Mouse (Mus musculus) cerebellum, adult 8-10 months (tissue): Measurements from ENCODE around the gene Pllp.

Source experiments
- DNase-seq: peaks from one replicate; pipeline ENCODE4 v3.0.0; 2022

Gene Pllp

GRCm38 (mm10) chr8:94702844-94703813 lies 7.1 kb upstream of the Pllp start:
- DNase-seq: peak; percentile 70

- DNase-seq: no peak
These were observed 6.1 kb upstream of the Pllp start for GRCm38 (mm10) chr8:94702156-94702555.

DNA sequence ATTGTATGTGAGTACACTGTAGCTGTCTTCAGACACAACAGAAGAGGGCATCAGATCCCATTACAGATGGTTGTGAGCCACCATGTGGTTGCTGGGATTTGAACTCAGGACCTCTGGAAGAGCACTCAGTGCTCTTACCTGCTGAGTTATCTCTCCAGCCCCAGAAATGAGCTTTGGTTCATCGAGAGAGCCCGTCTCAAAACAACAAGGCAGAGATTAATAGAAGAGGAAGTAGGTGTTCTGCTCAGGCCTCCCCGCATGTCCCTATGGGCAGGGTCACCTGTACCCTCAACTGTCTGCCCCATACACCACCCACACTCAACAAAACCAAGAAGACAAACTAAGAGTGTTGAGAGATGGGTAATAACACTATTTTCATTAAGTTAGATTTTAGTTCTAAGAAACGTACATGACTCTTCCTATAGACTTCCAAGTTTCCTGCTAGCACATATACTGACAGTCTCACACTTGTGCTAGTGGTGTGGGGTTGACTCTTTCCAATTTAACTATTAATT lies 4.4 kb upstream of the Pllp start:
- no peak for DNase-seq

- DNase-seq: no peak
These were observed 3.3 kb upstream of the Pllp start for GRCm38 (mm10) chr8:94699366-94699765.

- DNase-seq: no peak
These were observed 1.9 kb upstream of the Pllp start for GRCm38 (mm10) chr8:94697956-94698355.

- no peak for DNase-seq
These were observed 488 bp upstream of the Pllp start for GRCm38 (mm10) chr8:94696566-94696965.

- DNase-seq: no peak
These were observed 611 bp downstream of the Pllp start for GRCm38 (mm10) chr8:94695341-94695993.

DNA sequence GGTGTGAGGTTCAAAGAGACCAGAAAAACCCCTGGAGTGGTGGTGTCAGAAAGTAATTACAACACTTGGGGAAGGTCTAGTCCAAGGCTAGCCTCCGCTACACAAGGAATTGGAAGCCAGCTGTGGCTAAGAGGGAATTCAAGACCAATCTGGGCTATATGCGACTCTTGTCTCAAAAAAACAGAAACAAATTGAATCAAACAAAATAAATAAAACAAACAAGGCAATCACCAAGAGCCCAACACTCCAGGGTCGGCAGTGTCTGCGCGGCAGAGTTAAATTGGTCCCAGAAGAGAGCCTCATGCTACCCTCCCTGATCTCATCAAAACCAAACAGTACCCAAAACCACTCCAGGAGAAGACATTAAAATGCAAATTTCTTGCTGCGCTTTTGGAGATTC lies 1.4 kb downstream of the Pllp start:
- no peak for DNase-seq

DNA sequence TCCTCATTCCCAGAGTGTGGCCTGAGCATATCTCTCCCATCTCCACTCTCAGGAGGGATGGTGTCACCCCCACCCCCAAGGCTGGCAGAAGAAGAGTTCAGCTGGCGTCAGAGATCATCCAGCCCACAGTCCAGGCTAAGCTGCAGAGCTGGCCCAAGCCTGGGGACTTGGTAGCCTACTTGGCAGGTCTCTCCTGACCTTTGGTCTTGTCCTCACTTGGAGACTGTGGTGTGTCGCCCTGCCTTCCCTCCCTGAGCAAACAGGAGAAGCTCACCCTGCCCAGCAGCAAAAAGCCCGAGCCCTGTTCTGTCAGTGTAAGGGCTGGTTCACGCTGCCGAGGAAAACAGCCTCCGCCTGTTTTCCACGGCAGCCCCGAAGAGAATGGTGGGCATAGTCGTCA lies 10.1 kb downstream of the Pllp start:
- DNase-seq: no peak

DNA sequence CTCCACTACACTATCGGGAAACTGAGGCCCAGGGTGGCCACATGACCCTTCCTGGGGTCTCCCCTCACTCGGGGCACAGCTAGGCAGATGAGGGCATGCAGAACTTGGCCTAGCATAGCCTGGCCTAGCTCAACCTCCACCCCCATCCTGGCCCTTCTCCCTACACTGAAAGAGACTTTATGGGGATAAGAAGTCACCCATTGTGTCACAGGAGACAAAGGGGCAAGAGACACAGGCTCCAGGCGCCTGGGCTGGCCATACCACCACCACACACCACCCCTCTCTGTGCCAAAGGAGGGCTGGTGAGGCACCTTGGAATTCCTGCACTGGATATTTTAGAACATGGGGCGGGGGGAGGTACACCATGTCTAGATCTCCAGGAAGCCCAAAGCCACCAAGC lies 11.8 kb downstream of the Pllp start:
- DNase-seq: no peak

GRCm38 (mm10) chr8:94682732-94683524 lies 13.2 kb downstream of the Pllp start:
- no peak for DNase-seq

DNA sequence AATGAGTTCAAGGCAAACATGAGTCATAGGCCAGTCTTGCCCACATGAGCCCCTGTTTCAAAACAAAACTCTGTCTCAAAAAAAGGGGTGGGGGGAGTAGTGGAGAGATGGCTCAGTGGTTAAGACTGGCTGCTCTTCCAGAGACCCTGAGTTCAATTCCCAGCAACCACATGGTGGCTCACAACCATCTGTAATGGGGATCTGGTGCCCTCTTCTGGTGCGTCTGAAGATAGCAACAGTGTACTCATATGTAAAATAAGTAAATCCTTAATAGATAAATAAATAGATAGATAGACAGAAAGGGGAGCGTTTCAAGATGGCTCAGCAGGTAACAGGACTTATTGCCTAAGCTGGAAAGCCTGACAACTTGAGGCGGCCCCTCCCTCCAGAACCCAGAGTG lies 15.7 kb downstream of the Pllp start:
- no peak for DNase-seq

DNA sequence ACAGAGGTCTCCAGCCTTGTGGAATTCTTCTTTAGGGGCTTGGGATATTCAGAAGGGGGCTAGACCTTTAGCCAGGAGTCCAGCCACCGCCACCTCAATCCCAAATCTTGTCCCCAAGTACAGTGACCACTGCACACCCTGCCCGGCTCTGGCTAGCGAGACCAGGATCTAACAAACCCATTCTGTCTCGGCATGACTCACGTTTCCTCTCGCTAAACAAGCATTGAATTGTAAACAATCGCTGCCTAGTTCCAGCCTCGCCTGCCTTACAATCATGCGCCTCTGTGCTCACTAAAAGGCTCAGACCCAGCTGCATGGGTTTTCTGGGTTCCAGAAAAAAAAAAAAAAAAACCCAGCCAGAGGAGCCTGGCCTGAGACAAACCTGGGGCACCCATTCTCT lies 17.5 kb downstream of the Pllp start:
- DNase-seq: no peak

DNA sequence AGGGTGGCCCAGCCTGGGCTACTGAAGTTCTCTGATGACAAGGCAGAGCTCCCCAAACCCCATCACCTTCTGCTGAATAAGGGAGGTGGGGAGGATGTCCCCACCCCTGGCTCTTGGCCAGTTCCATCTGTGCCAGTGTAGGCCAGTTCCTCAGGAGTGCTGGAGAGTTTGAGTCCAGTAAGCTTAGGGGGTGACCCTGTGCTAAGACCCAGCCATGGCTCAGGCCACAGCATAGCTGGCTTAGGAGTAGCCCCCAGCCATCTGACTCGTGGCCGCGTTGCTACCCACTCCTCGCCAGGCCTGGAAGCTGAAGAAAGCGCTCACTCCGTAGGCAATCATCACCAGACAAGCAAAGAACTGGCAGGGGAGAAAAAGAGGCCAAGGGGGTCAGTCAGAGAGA lies 20.2 kb downstream of the Pllp start:
- DNase-seq: no peak

GRCm38 (mm10) chr8:94674384-94674783 lies 21.7 kb downstream of the Pllp start:
- no peak for DNase-seq

DNA sequence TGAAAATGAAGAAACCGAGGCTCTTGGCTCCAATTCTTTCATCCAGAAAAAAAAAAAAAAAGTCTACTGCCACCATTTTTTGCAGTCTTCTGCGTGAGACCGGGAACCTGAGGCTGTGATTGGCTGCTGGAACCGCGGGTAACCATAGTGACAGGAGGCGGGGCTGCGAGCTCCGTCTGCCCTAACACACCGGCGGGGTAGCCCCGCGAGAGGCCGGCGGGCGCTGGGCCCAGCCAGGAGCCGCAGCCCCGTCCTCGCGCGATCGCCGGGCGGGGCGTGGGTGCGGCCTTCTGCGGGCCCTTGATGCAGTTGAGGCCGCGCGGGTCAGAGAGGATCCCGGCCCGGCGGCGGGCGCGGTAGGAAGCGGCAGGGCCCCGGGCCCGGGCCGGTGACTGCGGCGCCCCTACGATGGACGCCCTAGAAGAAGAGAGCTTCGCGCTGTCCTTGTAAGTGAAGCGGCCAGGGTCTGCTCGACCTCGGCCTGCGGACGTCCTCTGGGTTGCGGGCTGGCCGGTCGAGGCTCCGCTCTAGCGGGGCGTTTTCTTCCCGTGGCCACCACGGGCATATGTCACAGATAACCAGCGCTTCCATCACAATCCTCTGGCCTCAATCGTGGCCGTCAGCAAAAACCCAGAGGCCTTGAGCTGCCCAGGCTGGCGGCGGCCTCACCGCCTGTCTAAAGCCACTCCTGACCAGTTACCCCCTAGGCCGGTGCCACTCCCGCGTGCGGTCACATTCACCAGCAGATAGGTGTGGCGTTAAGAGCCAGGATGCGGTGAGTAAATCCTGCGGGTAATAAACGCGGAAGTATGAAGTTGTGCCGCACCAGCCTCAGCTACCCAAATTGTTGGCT lies 29.4 kb downstream of the Pllp start, which contains the start of gene Arl2bp:
TSS of gene Arl2bp (plus strand) at position 145 of the 853 bp plus-strand sequence.
- peak; percentile 92 for DNase-seq

- no peak for DNase-seq
These were observed 31.4 kb downstream of the Pllp start for GRCm38 (mm10) chr8:94664722-94665121.

DNA sequence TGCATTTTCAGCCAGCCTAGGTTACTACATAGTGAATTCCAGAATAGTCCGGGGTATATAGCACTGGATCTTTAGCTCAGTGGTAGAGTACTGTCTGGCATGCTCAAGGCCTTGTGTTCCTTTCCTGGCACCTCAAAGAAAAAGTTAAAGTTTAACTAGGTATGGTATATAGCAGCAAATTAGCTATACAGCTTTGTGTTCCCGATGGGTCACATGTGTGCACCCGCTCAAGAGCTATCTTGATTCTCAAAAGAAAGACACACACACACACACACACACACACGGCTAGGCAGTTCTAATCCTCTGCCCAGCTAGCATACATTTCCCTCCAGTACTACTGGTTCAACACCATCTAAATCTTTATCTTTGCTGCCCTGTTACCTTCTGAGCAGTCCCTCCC lies 35.7 kb downstream of the Pllp start:
- DNase-seq: no peak

DNA sequence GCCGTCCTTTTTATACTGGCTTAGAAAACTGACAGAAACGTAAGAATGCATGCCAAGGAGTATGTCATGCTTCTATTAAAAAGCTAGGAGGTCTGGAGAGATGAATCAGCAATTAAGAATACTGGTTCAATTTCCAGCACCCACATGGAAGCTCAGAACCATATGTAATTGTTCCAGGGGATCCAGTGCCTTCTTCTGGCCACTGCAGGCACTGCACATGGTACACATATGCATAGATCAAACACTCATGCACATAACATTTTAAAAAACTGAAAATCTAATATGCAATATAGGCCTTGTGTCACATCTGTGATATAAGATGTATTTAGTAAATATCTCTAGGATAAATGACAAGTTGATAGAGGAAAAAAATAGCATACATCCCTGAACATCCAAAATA lies 38.0 kb downstream of the Pllp start:
- DNase-seq: no peak

DNA sequence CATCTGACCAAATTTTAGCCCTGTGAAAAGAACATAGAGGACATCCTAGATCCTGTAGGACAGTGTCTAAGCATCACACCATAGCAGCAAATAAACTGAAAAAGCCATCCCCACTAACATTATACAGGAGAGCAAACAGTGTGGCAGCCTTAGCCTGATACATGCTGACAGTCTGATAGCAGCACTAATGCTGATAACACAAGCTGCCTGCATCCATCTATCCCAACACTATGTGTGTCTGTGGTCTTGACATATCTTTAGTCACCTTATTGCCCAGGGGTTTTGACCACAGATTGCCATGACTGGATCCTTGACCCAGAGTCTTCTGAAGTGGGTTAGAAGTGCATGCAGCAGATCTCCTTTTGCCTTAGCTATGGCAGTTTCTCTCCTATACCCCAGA lies 41.1 kb downstream of the Pllp start:
- no peak for DNase-seq

DNA sequence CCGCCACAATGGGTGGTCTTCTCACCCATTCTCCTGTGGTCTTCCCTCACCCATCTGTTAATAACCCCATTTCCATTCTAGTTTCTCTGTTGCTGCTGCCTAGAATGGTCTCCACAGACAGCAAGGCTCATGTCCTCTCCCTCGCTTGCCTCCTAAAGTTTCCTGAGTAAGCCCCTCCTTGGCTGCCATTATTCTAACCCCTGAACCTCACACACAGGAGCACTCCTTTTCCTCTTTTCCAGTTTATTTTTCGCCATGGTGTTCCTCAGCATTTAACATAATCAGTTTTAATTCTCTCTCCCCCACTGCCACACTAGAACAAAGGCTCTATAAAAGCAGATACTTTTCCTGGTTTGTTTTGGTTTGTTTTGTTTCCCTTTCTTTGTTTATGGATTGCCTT lies 43.1 kb downstream of the Pllp start:
- no peak for DNase-seq

DNA sequence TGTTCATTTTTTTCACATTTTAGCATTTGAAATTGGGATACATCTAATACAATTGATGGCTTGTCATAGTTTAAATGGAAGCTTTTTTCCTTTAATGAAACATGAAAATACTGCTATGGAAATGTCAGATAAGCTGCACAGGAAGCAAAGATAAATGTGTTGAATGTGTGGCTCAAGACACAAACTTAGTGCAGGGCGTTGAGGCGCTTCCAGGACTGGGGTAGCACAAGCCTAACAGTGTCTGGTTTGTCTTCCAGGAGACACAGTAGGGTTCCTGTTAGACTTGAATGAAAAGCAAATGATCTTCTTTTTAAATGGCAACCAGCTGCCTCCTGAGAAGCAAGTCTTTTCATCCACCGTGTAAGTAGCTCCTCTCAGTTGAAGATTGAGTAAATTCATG lies 46.6 kb downstream of the Pllp start:
- DNase-seq: no peak
